Mouse (Mus musculus) left cerebral cortex, postnatal 36 days (tissue): ENCODE measurements around the gene Piga. TPM values are rescaled to one million over a fixed set of nuclear protein-coding genes. Genes with fewer than 3 reads are reported as not detected.

Source experiments
- DNase-seq, 2 experiments: peaks; one replicate each; pipeline ENCODE4 v3.0.0; 2021 to 2022; ENCODE audit warnings: low spot score in 2 of 2, mixed read lengths in 1 of 2
- intact Hi-C: fragments of 180-260 bp; cut with DNase I; formaldehyde crosslinking; loops from one replicate; pipeline ENCODE4 v1.15.1; 2025
- total RNA-seq, 2 experiments: library from RNA; stranded (reverse); gene quantifications; 2 replicates each; pipeline ENCODE4 v1.2.3; 2021

Gene Piga
- total RNA-seq, 2 experiments from 2014 or later, result 5.8 to 7.2 TPM

- intact Hi-C loops, result no loop called here
- no peak for DNase-seq
Measured at GRCm38 (mm10) chrX:164431133-164431532, 11.5 kb downstream of the Piga start.

GRCm38 (mm10) chrX:164431541-164431940, 12.0 kb downstream of the Piga start:
- DNase-seq, result no peak
- intact Hi-C loops, result no loop called here

- intact Hi-C loops, result no loop called here
- no peak for DNase-seq
Measured at GRCm38 (mm10) chrX:164432682-164433081, 13.1 kb downstream of the Piga start.

GRCm38 (mm10) chrX:164436709-164437108, 17.1 kb downstream of the Piga start, which contains the start of gene Asb11:
Asb11 (plus strand) TSS chrX:164436994.
- intact Hi-C loops, result no loop called here
- DNase-seq, result no peak

- DNase-seq, result no peak
Measured at GRCm38 (mm10) chrX:164439462-164439861, 19.9 kb downstream of the Piga start.

GRCm38 (mm10) chrX:164440140-164440539, 20.6 kb downstream of the Piga start:
- intact Hi-C loops, result no loop called here

More at GRCm38 (mm10) chrX:164439462-164439861, 19.9 kb downstream of the Piga start:
- intact Hi-C loops, result no loop called here

GRCm38 (mm10) chrX:164440703-164441102, 21.1 kb downstream of the Piga start:
- no peak for DNase-seq
- intact Hi-C loops, result no loop called here

More at GRCm38 (mm10) chrX:164440140-164440539, 20.6 kb downstream of the Piga start:
- no peak for DNase-seq

- DNase-seq, result no peak
- intact Hi-C loops, result no loop called here
Measured at GRCm38 (mm10) chrX:164441306-164441705, 21.7 kb downstream of the Piga start.

- intact Hi-C loops, result no loop called here
- no peak for DNase-seq
Measured at GRCm38 (mm10) chrX:164445601-164446000, 26.0 kb downstream of the Piga start.

GRCm38 (mm10) chrX:164446106-164446551, 26.5 kb downstream of the Piga start:
- no peak for DNase-seq
- intact Hi-C loops, result no loop called here

GRCm38 (mm10) chrX:164446835-164447681, 27.5 kb downstream of the Piga start:
- no peak for DNase-seq
- intact Hi-C loops, result no loop called here

GRCm38 (mm10) chrX:164447682-164448071, 28.1 kb downstream of the Piga start:
- intact Hi-C loops, result no loop called here
- no peak for DNase-seq

GRCm38 (mm10) chrX:164449201-164449600, 29.6 kb downstream of the Piga start:
- DNase-seq, result no peak
- intact Hi-C loops, result loop anchor here (1.0 kb wide), 1 partner anchor 265 kb away; no protein-coding TSS in a partner anchor

- intact Hi-C loops, result no loop called here
- DNase-seq, result no peak
Measured at GRCm38 (mm10) chrX:164459205-164459878, 39.8 kb downstream of the Piga start.

Other genes with a start within 250 kb of the Piga start
- under 1 TPM; 0.57 to 0.77 TPM for gene Bmx, start 161.6 kb upstream of the Piga start, total RNA-seq
- 1 to 10 TPM; 6.7 to 7.8 TPM for gene Pir, start 150.4 kb upstream of the Piga start, total RNA-seq
- 1 to 10 TPM; 1.8 to 2.3 TPM for gene Vegfd, start 46.4 kb upstream of the Piga start, total RNA-seq
- 1 to 10 TPM; 4.9 to 8.0 TPM for gene Asb11, start 17.2 kb downstream of the Piga start, total RNA-seq
- gene Asb9, start 86.5 kb downstream of the Piga start, total RNA-seq, result not detected